Mouse (Mus musculus) heart, adult 2 months (tissue): ENCODE results near the gene Duxf3.
"Not testable (repeated sequence)": the region's sequence is repeated elsewhere in the genome, so short reads cannot be mapped to it uniquely, and the experiment has no call there.

Experiments used
- EP300 ChIP-seq: fragments of 200-500 bp; IDR thresholded peaks from 2 replicates; pipeline ENCODE4 v1.6.1; 2011; ENCODE audit warnings: low read depth, low read length, control low read depth; ENCODE audit not compliant: insufficient read depth
- POLR2A ChIP-seq: fragments of 200-500 bp; IDR thresholded peaks from 2 replicates; pipeline ENCODE4 v1.6.1; 2011; ENCODE audit warnings: mild to moderate bottlenecking, low read depth, low read length, control low read depth; ENCODE audit not compliant: insufficient read depth

DNA sequence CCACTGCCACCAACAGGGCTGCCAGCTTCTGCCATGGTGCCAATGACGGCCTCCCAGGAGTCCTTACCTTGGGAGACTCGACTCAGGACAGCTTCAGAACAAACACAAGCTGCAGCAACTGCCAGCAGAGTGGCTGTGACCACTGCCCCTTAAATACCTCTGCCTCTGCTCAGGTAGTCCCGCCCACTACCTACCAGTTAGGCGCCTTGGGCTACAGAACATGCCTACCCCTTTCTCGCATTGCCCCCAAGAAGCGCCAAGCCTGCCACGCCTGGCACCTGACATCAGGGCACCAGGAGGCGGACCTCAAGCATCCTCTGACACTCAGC lies at the start of gene Duxf3:
- TF ChIP-seq EP300, POLR2A: not testable (repeated sequence)
